Mouse (Mus musculus) adrenal gland, adult 18-20 months (tissue): ENCODE results near the gene Sh3gl3. TPM values are rescaled to one million over a fixed set of nuclear protein-coding genes. Genes with fewer than 3 reads are reported as not detected.
A peak's percentile ranks its signal among the peaks of the same experiment; 100 is the strongest.

ENCODE experiments used
- DNase-seq, 2 experiments: peaks; one replicate each; pipeline ENCODE4 v3.0.0; 2021 to 2022; ENCODE audit warnings: low spot score in 2 of 2
- total RNA-seq, 2 experiments: library from RNA; stranded (reverse); gene quantifications; 1 replicate in 1 of 2; 2 replicates in 1 of 2; pipeline ENCODE4 v1.2.3; 2021

Gene Sh3gl3
- total RNA-seq, 2 experiments from 2014 or later, result 6.2 to 6.5 TPM

DNA sequence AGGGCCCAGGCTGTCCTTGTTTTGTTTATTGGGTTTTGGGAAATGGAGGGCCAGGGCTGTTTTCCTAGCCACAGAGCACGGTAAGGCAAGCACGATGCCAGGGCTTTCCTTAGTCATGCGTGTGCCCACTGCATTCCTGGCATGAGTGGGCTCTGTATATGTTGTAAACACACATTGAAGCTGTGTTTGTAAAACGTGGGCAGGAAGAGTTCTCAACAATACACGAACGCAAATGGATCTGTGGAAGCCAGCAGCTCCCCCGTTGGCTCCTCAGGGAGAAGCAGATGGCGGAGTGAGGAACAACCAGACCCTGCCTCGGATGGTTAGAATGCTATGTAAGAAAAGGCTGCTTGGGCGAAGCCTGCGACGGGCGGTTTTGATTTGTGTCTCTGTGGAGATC is 108.8 kb downstream of the Sh3gl3 start:
- DNase-seq, result no peak

DNA sequence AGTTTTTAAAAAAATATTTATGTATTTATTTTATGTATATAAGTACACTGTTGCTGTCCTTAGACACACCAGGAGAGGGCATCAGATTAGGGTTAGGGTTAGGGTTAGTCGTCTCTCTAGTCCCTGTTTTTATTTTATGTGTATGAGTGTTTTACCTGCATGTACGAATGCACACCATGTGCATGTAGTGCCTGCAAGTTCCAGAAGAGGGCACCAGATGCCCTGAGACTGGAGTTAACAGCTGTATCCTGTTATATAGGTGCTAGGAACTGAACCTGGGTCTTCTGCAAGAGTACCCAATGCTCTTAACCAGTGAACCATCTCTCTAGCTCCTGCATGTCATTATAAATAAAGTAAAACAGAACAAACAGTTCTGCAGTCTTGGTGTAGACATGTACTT is 113.6 kb downstream of the Sh3gl3 start:
- DNase-seq, result no peak

DNA sequence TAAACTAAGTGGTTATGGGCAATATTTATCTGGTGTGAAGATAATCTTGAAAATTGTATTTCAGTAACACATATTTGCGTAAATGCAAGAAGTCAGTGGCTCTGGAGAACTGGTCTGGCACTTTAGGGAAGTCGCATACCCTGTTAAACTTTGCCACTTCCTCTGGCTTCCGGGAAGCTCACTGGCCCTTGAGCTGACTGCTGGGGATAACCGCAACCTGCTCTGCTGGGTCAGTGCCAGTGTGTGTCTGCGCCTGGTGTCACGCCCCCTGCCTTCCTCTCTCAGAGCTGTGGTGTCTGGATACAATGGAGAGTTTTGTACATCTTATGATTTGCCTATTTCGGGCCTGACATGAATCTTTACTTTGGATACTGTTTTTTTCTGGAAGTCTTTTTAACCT is 119.8 kb downstream of the Sh3gl3 start:
- no peak for DNase-seq

DNA sequence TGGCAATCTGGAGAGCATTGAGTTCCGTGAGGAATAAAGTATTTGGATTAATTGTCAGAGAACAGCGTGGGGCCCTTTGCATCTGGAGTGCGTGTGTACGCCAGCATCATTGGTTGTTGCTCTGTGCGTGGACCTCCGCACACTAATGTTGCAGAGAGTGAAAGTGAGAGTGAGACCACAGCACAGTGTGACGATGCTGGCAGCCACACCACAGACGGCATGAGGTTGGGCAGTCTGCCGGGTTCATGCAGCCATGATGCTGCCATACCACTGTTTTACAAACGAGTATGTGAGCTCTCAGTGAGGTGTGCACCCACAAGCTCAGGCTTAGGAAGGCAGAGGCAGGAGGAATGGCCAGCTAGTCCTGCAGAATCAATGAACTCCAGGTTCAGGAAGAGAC is 120.4 kb downstream of the Sh3gl3 start:
- DNase-seq, result no peak

DNA sequence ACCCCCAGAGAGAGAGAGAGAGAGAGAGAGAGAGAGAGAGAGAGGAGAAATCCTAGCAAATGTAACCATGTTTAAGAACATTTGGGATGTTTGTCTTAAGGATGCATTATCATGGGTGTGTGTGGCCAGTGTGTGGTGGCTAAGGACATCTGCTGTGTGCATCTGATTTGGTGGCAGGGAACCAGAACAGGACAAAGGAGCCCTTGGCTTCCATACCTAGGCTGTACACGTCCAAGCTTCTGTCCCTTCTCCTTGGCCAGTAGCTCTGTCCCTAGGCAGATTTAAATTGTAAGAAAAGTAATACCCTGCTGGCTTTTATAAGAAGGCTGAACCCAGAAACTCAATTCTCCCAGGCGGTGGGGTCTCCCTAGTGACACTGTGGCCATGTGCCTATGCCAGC is 121.0 kb downstream of the Sh3gl3 start:
- DNase-seq, result no peak

DNA sequence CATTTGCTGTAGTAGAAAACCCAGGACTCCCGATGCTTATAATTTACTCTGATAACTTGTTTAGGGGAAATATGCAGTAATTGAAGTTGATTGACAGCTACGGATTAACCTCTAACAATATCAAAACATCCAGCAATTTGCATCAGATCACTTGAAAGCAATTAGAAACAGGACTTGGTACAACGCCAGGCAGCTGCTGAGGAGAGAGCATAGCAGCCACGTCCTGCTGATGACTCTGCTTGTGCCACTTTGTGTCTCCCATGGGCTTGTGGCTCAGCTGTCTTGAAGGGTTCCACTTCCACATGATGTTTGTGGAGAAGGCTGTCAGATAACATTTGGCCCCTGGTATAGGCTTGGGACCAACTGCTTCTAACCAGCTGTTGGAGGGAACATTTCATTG is 134.8 kb downstream of the Sh3gl3 start:
- no peak for DNase-seq

DNA sequence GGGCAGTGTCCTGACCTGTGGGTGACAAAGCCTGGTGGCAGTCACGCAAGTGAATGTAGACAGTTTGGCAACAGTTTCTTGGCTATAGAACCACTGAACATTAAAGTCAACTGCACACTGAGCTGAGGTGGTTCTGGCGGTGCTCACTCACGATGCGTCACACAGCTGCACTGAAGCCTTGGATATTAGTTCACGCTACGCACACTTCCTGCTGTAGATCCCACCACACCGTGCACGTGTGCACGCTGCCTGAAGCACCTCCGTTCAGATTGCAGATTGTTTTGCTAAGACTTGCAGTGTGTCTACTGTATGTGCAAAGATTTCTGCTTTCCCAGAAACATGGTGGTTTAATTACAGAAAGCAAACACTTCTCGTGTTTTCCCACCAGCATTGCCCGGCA is 144.9 kb downstream of the Sh3gl3 start:
- DNase-seq, result no peak

DNA sequence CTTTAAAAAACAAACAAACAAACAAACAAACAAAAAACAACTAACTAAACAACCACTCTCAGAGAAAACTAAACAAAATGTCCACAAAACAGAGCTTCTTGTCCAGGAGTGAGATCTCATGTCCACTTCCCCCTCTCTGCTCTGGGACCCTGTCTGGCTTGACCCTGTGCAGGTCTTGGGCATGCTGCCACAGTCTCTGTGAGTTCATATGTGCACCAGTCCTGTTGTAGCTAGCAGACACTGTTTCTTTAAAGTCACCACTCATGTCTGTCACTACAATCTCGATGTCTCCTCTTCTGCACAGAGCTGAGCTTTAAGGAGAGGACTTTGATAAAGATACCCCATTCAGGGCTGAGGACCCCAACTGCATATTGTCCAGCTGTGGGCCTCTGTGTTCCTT is 153.0 kb downstream of the Sh3gl3 start:
- DNase-seq, result no peak

DNA sequence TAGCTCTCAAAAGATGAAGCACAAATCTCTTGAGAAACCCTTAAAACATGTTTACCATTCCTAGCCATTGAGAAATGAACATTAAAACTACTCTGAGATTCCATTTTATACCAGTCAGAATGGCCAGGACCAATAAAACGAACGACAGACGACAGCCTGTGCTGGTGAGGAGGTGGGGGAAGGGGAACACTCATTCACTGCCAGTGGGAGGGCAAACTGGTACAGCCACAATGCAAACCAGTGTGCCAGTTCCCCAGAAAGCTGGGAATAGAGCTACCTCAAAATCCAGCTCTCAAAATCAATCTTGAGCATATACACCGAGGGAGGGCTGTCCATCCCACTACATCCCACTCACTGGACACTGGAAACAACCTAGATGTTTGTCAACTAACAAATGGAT is 153.6 kb downstream of the Sh3gl3 start:
- DNase-seq, result no peak

DNA sequence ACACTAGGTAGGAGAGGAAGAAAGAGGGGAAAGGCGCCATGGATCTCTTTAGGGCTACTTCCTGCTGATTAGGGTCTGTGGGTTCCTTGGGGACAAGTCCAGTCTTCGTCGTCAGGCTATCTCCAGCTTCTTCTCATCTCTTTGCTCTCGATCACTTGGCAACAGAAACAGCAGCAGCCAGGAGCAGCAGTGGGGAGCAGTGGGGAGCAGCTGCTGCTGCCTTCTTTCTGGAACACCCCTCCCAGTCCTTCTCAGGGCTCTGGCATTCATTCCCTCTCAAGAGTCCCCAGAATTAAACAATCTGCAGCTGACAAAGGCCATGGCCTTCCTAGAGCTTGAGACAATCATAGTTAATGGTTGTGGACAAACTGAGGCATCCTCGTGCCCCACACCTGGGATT is 154.2 kb downstream of the Sh3gl3 start:
- no peak for DNase-seq

DNA sequence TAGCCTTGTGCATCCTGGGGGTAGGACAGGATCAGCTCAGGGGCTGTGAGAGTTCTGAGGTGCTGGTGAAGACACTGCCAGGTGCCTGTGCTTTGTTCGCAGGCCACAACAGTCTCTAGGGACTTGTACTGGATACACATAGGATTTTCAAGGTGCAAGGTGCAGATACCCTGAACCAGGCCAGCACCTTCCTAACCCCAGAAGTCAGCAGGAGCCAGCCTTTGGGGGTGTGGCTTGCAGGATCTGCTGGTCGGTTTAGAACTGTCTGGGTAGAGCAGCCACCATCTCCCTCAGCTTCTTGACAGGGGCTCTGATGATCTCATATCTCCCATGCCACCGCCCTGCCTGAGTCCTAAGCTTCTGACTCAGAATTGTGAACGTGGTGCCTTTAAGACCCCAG is 156.2 kb downstream of the Sh3gl3 start:
- DNase-seq, result no peak

DNA sequence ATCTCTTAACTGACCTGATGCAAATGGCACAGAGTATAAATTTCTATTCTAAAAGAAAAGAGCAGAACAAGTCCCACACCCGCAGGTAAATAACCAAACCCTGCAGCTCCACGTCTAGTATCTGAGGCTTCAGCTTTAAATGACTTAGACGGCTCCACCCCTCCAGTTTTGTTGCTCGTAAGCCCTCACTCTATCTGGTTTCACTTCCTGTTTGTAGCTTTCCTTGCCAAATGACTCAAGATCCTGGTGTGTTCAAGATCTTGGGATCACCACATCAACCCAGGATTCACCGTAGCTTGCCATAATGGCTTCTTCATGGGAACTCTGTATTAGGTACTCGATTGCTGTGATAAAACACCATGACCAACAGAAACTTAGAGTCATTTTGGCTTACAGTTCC is 157.2 kb downstream of the Sh3gl3 start:
- no peak for DNase-seq

DNA sequence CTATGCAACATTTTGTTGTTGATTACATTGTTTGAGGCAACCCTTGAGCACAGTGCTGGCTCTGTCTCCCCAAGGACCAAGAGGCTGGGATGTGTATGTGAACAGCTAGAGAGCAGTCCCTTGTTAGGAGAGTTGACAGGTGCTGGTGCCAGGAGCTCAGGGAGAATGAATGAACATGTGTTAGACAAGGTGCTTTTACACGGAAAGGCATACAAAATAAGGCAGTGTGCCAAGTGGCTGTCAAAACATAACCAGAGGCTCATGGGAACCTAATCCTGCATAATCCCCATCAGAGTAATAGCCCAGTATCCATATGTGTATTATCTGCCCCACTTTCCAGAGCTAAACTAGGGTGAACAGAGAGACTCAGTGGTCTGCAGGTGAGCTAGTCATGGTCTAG is 160.4 kb downstream of the Sh3gl3 start:
- DNase-seq, result no peak

DNA sequence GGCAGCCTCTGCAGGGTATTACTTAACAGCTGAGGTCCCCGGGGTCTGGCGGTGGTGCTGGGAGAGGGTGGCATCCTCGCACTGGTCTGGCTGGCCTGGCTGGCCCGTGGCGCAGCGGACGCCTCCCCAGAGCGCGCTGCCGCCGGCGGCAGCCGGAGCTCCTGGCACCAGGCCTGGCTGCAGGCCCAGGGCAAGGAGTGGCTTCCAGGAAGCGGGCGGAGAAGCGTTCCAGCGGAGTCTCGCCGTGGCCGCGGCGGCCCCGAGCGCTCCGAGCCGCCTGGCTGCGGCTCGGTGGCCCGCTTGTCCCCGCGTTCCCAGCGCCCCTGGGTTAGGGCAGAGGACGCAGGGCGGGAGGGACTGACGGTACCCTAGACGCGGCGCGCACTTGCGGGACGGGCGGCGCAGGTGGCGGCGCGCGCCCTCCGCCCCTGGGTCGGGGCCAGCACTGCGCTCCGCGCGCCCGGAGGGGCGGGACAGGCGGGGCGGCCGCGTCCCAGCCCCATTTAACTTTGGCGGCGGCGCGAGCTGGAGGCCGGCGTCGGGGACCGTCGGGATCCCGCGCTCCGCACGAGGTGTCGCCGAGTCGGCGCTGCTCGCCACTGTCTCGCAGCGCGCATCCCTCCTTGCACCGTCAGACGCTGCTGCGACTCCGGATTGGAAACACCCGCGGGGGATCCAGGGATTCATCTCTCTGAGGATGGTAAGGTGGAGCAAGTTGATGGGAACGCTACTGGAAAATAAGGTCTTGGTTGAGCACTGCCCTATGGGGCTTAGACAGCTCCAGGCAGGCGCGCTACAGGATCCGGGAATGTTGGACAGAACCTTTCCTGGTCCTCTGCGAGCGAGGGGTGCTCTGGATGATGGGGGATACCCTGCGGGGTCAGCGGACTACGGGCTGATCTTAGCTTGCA is 161.8 kb downstream of the Sh3gl3 start, which contains the start of gene Adamtsl3:
Gene Adamtsl3 (plus strand): TSS at position 484 of the 911 bp plus-strand sequence.
- DNase-seq, result peak in 1 of 2 experiments; percentile 22

DNA sequence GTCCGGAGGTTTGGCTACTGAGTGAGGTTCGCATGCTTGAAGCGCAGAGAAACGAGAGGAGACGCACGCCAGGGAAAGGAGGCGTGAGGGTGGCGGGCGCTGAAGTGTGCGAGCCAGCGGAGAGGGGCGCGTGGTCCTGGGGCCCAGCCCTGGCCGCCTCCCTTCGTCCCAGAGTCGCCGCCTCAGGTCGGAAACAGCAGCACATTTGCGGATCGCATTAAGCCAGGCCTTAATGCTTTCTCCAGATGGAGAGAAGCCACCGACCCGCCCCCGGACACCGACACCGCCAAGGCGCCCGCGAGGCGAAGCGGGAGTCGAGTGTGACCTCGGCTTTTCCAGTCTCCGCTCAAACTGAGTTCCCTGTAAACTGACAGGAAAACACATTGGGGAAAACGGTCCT is 162.5 kb downstream of the Sh3gl3 start:
- DNase-seq, result peak in 1 of 2 experiments; percentile 22

DNA sequence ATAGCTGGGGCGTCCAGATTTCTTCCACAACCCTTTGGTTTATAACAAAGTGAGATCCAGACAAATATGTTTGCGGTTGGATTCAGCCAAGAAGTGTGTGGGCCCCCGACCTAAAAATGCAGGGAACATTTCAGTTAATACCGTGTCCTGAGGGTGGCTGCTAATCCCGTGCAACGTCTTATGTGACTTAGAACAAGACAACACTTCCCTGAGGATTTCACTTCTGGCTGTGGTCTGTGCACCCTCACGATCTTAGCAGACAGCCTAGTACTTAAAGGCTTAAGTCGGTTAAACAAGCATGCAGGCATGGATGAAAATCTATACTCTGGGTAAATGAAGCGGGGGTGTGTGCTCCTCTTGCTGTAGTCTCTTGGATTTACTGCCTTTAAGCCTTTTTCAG is 164.5 kb downstream of the Sh3gl3 start:
- no peak for DNase-seq

DNA sequence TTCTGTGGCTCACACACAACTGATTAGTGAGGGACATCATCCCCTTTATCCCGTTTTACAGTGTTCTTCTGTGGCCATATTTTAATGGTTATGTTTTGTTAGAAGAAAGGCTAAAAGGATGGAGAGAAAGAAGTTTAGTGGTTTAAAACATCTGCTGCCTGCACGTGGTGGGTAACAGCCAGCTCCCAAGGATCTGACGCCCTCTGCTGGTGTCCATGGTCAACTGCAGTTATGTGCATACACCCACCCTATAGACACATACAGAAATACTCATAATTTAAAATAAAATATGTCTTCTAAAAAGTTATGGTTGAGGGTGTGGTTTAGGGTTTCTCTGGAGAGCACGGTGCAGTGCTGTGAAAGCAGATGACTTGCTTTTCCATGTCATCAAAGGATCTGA is 164.9 kb downstream of the Sh3gl3 start:
- no peak for DNase-seq

DNA sequence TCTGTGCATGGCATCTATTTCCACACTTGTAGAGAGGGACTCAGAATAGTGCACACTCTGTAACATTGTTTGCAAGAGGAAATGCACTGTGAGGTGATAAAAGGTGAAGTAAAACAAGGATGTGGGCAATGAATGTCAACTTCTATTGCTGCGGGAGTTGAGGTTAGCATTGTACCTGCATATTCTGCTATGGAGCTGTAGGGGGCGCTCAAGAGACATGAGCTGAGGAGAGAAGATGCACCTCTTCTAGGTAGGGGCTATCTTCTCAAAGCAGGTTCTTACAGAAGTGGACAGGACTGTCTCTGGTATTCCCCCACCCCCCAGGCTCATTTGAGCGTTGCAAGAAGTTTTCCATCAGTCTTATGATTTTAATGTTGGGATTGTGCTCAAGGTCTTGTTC is 165.6 kb downstream of the Sh3gl3 start:
- no peak for DNase-seq

DNA sequence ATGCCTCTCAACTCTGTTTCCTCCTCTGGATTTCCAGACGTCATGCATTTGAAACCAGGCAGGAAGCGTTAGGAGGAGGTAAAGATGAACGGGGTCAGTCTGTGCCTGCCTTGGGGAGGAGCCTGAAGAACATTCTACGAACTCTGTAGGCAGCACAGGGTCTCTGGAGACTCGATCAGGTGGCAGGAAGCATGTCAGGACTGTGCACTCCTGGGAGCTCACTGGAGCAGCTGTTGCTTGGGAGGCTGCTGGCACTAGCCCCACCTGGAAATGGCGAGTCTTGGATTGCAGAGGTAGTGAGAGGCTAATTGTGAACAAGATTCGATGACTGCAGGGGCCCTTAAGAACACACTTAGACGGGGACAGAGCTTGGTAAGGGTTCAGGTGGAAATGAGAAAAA is 167.8 kb downstream of the Sh3gl3 start:
- no peak for DNase-seq

DNA sequence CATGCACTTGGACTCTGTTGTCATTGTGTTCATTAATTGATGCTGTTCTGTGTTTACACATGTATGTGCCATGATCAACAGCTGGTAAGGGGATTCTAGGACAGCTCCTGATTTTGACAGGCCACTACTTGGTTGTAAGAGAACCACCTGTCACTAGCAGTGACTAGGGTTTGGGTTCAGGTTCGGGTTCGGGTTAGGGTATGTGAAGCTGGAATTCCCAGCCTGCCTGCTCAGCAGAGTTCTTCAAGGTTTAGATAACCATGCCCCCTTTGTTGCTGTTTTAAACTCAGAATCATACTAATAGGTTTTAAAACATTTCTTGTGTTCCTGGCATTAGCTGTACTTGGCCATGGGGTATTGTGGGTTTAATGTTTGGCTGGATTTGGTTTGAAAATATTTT is 173.1 kb downstream of the Sh3gl3 start:
- DNase-seq, result no peak

DNA sequence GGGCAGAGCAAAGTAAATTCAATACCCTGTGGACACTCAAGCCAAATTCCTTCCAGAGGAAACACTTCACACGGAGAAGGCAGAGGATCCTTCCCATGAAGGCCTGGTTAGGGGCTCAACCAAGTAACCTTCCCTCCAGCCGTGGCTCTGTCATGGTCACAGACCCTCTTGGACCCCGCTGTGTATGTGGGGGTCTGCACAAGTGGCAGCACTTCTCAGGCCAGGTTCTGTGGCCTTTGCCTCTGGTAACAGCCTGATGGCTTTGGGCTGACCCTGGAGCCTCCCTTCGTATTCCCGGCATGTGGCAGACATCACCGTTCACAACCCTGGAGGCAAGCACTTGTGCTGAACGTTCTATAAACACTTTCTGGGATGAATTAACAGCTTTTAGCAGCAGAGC is 176.2 kb downstream of the Sh3gl3 start:
- no peak for DNase-seq

DNA sequence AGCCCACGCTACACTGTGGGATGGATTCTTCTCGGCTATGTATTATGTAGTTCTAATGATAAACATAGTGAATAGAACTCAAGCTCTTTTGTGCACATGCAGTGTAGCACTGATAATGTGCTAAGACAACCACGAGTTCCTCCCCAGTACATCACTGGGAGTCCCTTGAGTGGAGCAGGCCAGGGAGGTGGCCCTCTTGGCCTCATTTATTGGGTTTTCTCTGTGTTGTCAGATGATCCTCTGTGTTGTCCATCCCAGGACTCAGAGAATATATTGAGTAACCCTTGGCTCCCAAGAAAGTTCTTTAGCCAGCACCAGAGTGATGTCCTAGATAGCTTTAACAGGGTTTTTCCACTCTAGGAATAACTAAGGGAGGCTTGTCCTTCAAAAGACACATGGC is 176.8 kb downstream of the Sh3gl3 start:
- no peak for DNase-seq
